Mouse (Mus musculus): ENCODE measurements around the gene Cd72.

GRCm38 (mm10) chr4:43424072-43424471, 30.4 kb downstream of the Cd72 start:
- TF ChIP-seq EP300 (IDR thresholded peaks at IDR 0.05; ENCODE audit: insufficient read depth, low read depth, low read length) (no peak), POLR2A (IDR thresholded peaks at IDR 0.05; ENCODE audit: insufficient read depth, low read length) (no peak), CTCF (IDR thresholded peaks at IDR 0.05; ENCODE audit: low read depth, low read length) (no peak)

Data from ES-Bruce4 (cell line).